Mouse (Mus musculus): Measurements from ENCODE around the gene P2rx3.

- TF ChIP-seq CTCF (IDR thresholded peaks at IDR 0.05; ENCODE audit: borderline replicate concordance, control insufficient read depth, extremely low read depth, insufficient read depth, low read length, poor library complexity) (no peak), POLR2A (IDR thresholded peaks at IDR 0.05; ENCODE audit: control insufficient read depth, extremely low read depth, insufficient read depth, low read length, poor library complexity) (no peak)
Measured at GRCm38 (mm10) chr2:85022043-85022442, 15.2 kb downstream of the P2rx3 start.

Measured in thymus, adult 2 months (tissue).